ENCODE assay signal across 33 mouse cellular contexts in genomic region chr4:35244023-35244422, GRCm38 (mm10).
"Had no signal": no experiment of that assay in that cellular context is flagged by ENCODE, and none has a peak within 500 bp of the region (broad histone marks: within the 10 kb centered on the region; RNA-seq: fewer than 3 reads in every experiment).

No protein-coding gene starts in this region.

- H3K27ac ChIP-seq: heart, embryonic 13.5 days; heart, embryonic 15.5 days; hindbrain, embryonic 10.5 days; hindbrain, embryonic 12.5 days; hindbrain, embryonic 13.5 days; hindbrain, embryonic 14.5 days; hindbrain, embryonic 15.5 days; hindbrain, postnatal 0 days; intestine, embryonic 15.5 days; kidney, embryonic 15.5 days; kidney, postnatal 0 days; left cerebral cortex, adult 2 months had no signal

- ATAC-seq: hindbrain, embryonic 16.5 days; hindbrain, postnatal 0 days; inflammation-experienced regulatory T-cells, adult 6 months; intestine, embryonic 15.5 days; intestine, embryonic 16.5 days; intestine, postnatal 0 days had no signal

- DNase-seq: heart, postnatal 10 days; heart, postnatal 14 days; heart, postnatal 36 days; heart, postnatal 4 days; kidney, adult 11 months; kidney, adult 18-20 months; kidney, adult 2 months; kidney, adult 8-10 months; kidney, adult 9 months; kidney, postnatal 10 days; kidney, postnatal 14 days; kidney, postnatal 25 days; kidney, postnatal 36 days; kidney, postnatal 4 days; layer of hippocampus, adult 9-11 months; layer of hippocampus, postnatal 36 days had no signal

- H3K27me3 ChIP-seq: heart, embryonic 12.5 days; heart, embryonic 13.5 days; heart, embryonic 15.5 days; hindbrain, embryonic 12.5 days; hindbrain, embryonic 13.5 days; hindbrain, embryonic 15.5 days; intestine, embryonic 15.5 days; kidney, embryonic 15.5 days had no signal

- H3K4me3 ChIP-seq: heart, embryonic 12.5 days; heart, embryonic 13.5 days; heart, embryonic 15.5 days; hindbrain, embryonic 10.5 days; hindbrain, embryonic 12.5 days; hindbrain, embryonic 13.5 days; hindbrain, embryonic 15.5 days; intestine, embryonic 15.5 days; kidney, embryonic 15.5 days; left cerebral cortex, adult 2 months had no signal
